ENCODE assay signal across 9 mouse cellular contexts in the genomic region with DNA sequence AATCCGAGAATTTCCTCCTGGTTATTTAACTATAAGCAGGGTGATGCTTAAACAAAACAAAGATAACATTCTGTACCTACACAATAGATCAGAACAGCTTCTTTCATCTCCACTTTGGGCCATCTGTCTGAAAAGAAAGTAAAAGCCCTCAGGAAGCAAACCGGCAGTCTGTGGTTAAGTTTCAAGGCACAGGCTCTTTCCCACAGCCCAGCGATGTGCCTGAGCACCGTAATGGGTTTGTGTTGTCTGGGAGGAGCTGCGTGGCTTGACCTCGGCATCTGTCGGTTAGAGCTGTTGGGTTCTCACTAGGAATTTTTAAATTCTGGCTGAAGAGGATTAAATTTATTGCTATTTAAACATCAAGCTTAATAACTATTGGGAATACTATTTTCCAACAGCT.
DNase-seq lines count a peak whose midpoint lies in the region; ATAC-seq lines count a peak whose summit lies in the region.
"Had no signal": no experiment of that assay in that cellular context is flagged by ENCODE, and none has a peak within 500 bp of the region (broad histone marks: within the 10 kb centered on the region; RNA-seq: fewer than 3 reads in every experiment).

No protein-coding gene starts in this region.

- peak; percentile 65; the same call in 1 of the 2 replicates for ATAC-seq in neural tube, embryonic 12.5 days (ENCODE audit: low FRiP score, low read depth)

- DNase-seq in kidney, postnatal 4 days, result peak; percentile 13 to 33
- DNase-seq in kidney, adult 11 months, result no peak
- peak; percentile 39 for DNase-seq in embryo, embryonic 9.5 days (ENCODE audit: extremely low spot score)
- DNase-seq in liver, result peak; percentile 23
- no peak for DNase-seq in left cerebral cortex, postnatal 36 days (ENCODE audit: low spot score in 2 of 2)
- DNase-seq in cerebellum, postnatal 14 days, result no peak
- no peak for DNase-seq in cerebellum, adult 9-11 months

- intact Hi-C loops in left cerebral cortex, postnatal 36 days (cut with DNase I), result no loop called here

- WGBS in neural tube, embryonic 12.5 days, result 7% methylated on average over 7 of the region's 7 CpGs

- H3K27ac ChIP-seq in neural tube, embryonic 12.5 days, result peak overlapping the region; percentile 21; the same call in 1 of the 2 replicates
- H3K27ac ChIP-seq: limb, embryonic 15.5 days had no signal

- no peaks in the 10 kb centered on the region for H3K9me3 ChIP-seq in neural tube, embryonic 12.5 days
- H3K9me3 ChIP-seq: limb, embryonic 15.5 days had no signal

- H3K4me1 ChIP-seq in neural tube, embryonic 12.5 days, result peaks cover 20% of the 10 kb centered on the region

- H3K4me2 ChIP-seq in neural tube, embryonic 12.5 days (replicated peaks), result peak overlapping the region; percentile 18; the same call in 1 of the 2 replicates
- H3K4me2 ChIP-seq: limb, embryonic 15.5 days had no signal

- H3K9ac ChIP-seq in neural tube, embryonic 12.5 days, result no peak overlapping the region
- H3K9ac ChIP-seq: limb, embryonic 15.5 days had no signal

- no peaks in the 10 kb centered on the region for H3K27me3 ChIP-seq in neural tube, embryonic 12.5 days (replicated peaks)
- H3K27me3 ChIP-seq: limb, embryonic 15.5 days had no signal

- no peaks in the 10 kb centered on the region for H3K36me3 ChIP-seq in neural tube, embryonic 12.5 days
- H3K36me3 ChIP-seq: limb, embryonic 15.5 days had no signal

- H3K4me3 ChIP-seq in neural tube, embryonic 12.5 days, result no peak overlapping the region
- H3K4me3 ChIP-seq: limb, embryonic 15.5 days had no signal

Comparison
In these comparisons a context has a peak if more than half of its experiments do, and no peak if none do; other contexts are left out.
1. DNase-seq: peak in kidney, postnatal 4 days (2 of 2), embryo, embryonic 9.5 days (single experiment) and liver (single experiment); none in kidney, adult 11 months (single experiment), left cerebral cortex, postnatal 36 days (0 of 2), cerebellum, postnatal 14 days (0 of 2) and cerebellum, adult 9-11 months (single experiment).